Mouse (Mus musculus) brain, adult 2 months (tissue): ENCODE measurements around the gene Magi2.

Experiments
- DNase-seq: peaks from one replicate; pipeline ENCODE4 v3.0.0; 2011; ENCODE audit warnings: low read depth, low spot score

Gene Magi2

DNA sequence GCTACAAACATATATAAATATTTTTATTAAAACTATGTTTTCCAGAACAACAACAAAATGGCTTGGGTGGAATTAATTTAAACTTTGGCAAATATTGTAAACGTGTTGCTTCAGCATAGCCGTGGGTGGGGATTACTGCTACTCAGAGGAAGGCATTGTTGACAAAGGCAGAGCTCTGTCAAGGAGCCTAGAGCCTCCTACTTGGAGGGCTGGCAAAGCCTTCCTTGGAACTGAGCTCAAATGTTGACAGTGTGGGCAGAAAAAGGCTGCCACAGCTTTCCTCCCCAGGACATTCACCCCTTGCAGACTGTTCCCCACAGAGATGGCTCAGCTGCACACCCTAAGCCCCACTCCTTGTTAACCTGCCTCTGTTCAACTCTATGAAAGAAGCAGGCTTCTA, 1526.3 kb downstream of the Magi2 start:
- peak; percentile 57 for DNase-seq

GRCm38 (mm10) chr5:20753963-20754362, 1527.1 kb downstream of the Magi2 start:
- no peak for DNase-seq
